Mouse (Mus musculus) left cerebral cortex, postnatal 10 days (tissue): ENCODE measurements around the gene Cdh16. TPM values are rescaled to one million over a fixed set of nuclear protein-coding genes. Genes with fewer than 3 reads are reported as not detected.
A peak's percentile ranks its signal among the peaks of the same experiment; 100 is the strongest.
"Not testable (repeated sequence)": the region's sequence is repeated elsewhere in the genome, so short reads cannot be mapped to it uniquely, and the experiment has no call there.

ENCODE experiments used
- DNase-seq, 2 experiments: peaks; one replicate each; pipeline ENCODE4 v3.0.0; 2021 to 2022; ENCODE audit warnings: low spot score in 2 of 2, mixed read lengths in 1 of 2; ENCODE audit errors: extremely low spot score in 1 of 2
- intact Hi-C: fragments of 180-260 bp; cut with DNase I; formaldehyde crosslinking; loops from one replicate; pipeline ENCODE4 v1.15.1; 2025
- total RNA-seq, 2 experiments: library from RNA; stranded (reverse); gene quantifications; 2 replicates each; pipeline ENCODE4 v1.2.3; 2021

The Cdh16 gene
- total RNA-seq, 2 experiments from 2014 or later = not detected

DNA sequence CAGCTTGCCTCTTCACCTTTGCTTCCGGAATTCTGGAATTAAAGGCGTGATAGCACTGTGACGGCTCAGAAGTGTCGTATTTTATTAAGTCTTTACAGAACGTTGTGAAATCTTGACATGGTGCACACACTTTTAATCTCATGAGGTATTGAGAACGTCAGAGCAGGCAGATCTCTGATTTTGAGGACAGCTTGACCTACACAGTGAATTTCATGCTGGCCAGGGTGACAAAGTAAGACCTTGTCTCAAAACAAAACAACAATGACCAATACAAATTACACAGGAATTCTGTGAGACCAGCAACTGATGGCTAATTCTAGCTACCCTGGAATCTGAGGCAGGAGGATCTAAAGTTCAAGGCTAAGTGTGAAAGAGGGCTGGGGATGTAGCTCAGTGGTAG lies 31.6 kb downstream of the Cdh16 start:
- no peak for DNase-seq
- intact Hi-C loops = no loop called here

- intact Hi-C loops = no loop called here
- DNase-seq = no peak
Measured at GRCm38 (mm10) chr8:104591856-104592255, 32.3 kb downstream of the Cdh16 start.

- intact Hi-C loops = no loop called here
- peak; percentile 89 to 95 for DNase-seq
Measured at GRCm38 (mm10) chr8:104591133-104591834, 32.9 kb downstream of the Cdh16 start, which contains the start of gene Pdp2. Gene Pdp2 (plus strand): TSS chr8:104591451.

DNA sequence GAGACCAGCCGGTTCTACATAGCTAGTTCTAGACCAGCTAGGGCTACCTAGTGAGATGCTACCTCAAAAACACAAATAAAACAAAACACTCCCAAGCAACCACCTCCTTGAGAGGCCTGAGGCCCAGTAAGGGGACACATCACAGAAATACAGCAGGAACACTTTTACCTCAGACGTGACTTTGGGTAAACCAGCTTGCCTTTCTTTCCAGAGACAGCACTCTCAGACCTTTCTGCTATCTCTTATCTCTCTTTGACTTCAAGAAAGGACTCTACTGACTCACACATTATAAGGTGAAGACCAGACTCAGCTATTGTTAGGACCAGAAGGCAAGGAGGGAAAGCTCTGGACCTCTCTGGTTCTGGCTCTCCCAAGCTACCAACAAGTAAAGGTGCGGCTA lies 33.9 kb downstream of the Cdh16 start:
- DNase-seq = no peak
- intact Hi-C loops = no loop called here

- DNase-seq = no peak
- intact Hi-C loops = no loop called here
Measured at GRCm38 (mm10) chr8:104584522-104584921, 39.7 kb downstream of the Cdh16 start.

DNA sequence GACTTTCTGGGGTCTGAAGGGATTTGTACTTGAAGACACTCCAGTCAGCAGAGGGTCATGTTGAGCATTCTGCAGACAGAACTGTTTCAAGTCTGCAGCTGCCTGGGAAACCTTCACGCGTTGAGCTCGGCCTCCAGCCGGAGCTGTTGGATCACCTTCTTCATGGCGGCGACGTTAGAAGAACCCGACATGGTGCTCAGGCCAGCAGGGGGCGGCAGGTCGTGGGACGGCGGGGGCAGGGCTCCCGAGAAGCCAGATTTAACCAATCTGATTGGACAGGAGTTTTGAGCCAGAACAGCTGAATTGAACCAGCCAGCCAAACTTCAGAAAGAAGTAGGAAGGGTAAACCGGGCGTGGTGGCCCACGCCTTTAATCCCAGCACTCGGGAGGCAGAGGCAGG lies 46.6 kb downstream of the Cdh16 start:
- DNase-seq, intact Hi-C loops: not testable (repeated sequence)

- intact Hi-C loops = no loop called here
- no peak for DNase-seq
Measured at GRCm38 (mm10) chr8:104576820-104577219, 47.4 kb downstream of the Cdh16 start.

GRCm38 (mm10) chr8:104570436-104571343 lies 53.5 kb downstream of the Cdh16 start:
- intact Hi-C loops = loop anchor here (5.0 kb wide), 1 partner anchor 33 kb away; no protein-coding TSS in a partner anchor
- DNase-seq = peak; percentile 67 to 83

DNA sequence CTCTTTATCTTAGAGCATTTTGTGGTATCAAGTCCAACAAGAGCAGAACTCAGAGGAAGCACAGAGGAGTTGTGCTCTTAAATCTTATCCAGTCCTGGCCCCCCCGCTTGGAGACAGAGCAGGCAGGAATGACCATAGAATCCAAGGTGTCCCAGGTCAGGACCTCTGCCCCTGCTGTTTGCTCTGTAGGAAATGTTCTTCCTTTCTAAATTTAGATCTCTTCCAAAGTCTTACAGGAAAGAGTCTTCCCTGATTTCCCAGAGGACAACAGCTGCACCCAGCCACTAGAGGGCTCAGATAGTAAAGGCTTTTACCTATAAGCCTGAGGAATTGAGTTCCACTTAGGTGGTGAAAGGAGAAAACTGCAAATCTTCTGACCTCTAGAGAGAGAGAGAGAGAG lies 54.6 kb downstream of the Cdh16 start:
- DNase-seq = peak in 1 of 2 experiments; percentile 52
- intact Hi-C loops = loop anchor here (5.0 kb wide), 1 partner anchor 222 kb away; no protein-coding TSS in a partner anchor

- no peak for DNase-seq
- intact Hi-C loops = loop anchor here (5.0 kb wide), 1 partner anchor 218 kb away; no protein-coding TSS in a partner anchor
Measured at GRCm38 (mm10) chr8:104565457-104565798, 58.8 kb downstream of the Cdh16 start.

- peak; percentile 78 to 89 for DNase-seq
- intact Hi-C loops = loop anchor here (5.0 kb wide), 1 partner anchor 218 kb away; no protein-coding TSS in a partner anchor
Measured at GRCm38 (mm10) chr8:104564633-104565456, 59.4 kb downstream of the Cdh16 start.

GRCm38 (mm10) chr8:104560731-104561130 lies 63.5 kb downstream of the Cdh16 start:
- intact Hi-C loops = no loop called here
- no peak for DNase-seq

GRCm38 (mm10) chr8:104557226-104557625 lies 67.0 kb downstream of the Cdh16 start:
- intact Hi-C loops = no loop called here
- no peak for DNase-seq

DNA sequence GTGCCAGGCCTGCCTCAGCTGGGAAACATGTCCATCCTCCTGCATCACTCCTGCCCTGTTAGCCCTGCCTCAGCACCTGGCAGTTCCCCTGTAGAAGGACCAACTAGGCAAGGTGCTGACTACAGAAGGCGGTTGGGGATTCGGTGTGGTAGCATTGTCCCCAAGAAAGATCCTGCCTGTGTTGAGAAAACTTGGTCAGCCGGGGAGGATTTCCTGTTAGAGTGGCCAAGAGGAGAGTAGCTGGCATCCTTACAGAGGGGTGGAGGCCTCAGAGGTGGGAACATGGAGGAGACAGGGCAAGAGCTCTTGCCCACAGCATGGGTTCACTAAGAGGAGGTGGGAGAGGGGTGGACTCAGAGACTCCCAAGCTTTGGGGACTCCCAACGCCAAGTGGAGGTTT lies 69.0 kb downstream of the Cdh16 start:
- no peak for DNase-seq
- intact Hi-C loops = no loop called here

Other genes with a start within 250 kb of the Cdh16 start
- gene Cmtm4, start 228.6 kb downstream of the Cdh16 start, total RNA-seq = 10 to 100 TPM; 67.5 to 72.2 TPM
- 100 to 1,000 TPM; 204 to 207 TPM for gene Dync1li2, start 181.3 kb downstream of the Cdh16 start, total RNA-seq
- 1 to 10 TPM in 1 of 2 experiments, under 1 TPM in 1; 0.93 to 1.2 TPM for gene Terb1, start 114.5 kb downstream of the Cdh16 start, total RNA-seq
- gene Nae1, start 89.8 kb downstream of the Cdh16 start, total RNA-seq = 10 to 100 TPM; 48.8 to 50.7 TPM
- 10 to 100 TPM; 17.0 to 18.6 TPM for gene Car7, start 89.7 kb downstream of the Cdh16 start, total RNA-seq
- gene Pdp2, start 32.9 kb downstream of the Cdh16 start, total RNA-seq = 10 to 100 TPM; 10.1 to 10.4 TPM
- gene Rrad, start 6.9 kb upstream of the Cdh16 start, total RNA-seq = 1 to 10 TPM; 4.9 to 5.3 TPM
- gene Ciao2b, start 17.6 kb upstream of the Cdh16 start, total RNA-seq = 10 to 100 TPM; 28.5 to 30.7 TPM
- not detected for gene Ces2a, start 109.6 kb upstream of the Cdh16 start, total RNA-seq
- gene Ces2b, start 207.2 kb upstream of the Cdh16 start, total RNA-seq = under 1 TPM; 0.26 to 0.45 TPM
- not detected for gene Ces2c, start 222.7 kb upstream of the Cdh16 start, total RNA-seq